Mouse (Mus musculus): ENCODE measurements at regions not wholly inside any gene's neighbourhood (a gene's known extent, or its start where the extent isn't known, plus 50 kb on each side); places are given as distances from the start of the nearest gene placed in this dataset.
"Not testable (repeated sequence)": the region's sequence is repeated elsewhere in the genome, so short reads cannot be mapped to it uniquely, and the experiment has no call there.

- no peak overlapping the region for H3K4me3 ChIP-seq (ENCODE audit: low read length)
- no peaks in the 10 kb centered on the region for H3K27me3 ChIP-seq (replicated peaks; ENCODE audit: control insufficient read depth, insufficient read depth, low read length)
- no peak overlapping the region for H3K9ac ChIP-seq (ENCODE audit: low read depth, low read length)
- no peak overlapping the region for H3K27ac ChIP-seq (ENCODE audit: low read length)
- no peaks in the 10 kb centered on the region for H3K36me3 ChIP-seq (ENCODE audit: control insufficient read depth, insufficient read depth, low read length)
- no peak for ATAC-seq
- H3K4me1 ChIP-seq (ENCODE audit: control insufficient read depth, insufficient read depth, low read length), result no peaks in the 10 kb centered on the region
- no peaks in the 10 kb centered on the region for H3K9me3 ChIP-seq (ENCODE audit: control insufficient read depth, low read length)
- H3K4me2 ChIP-seq (ENCODE audit: low read depth, low read length), result no peak overlapping the region
- WGBS, result 72% methylated on average over 3 of the region's 3 CpGs
Measured at GRCm38 (mm10) chr5:59996698-59997097, 1811.9 kb upstream of the G6pd2 start.

- not testable (repeated sequence) for H3K4me2 ChIP-seq (ENCODE audit: low read depth, low read length); H3K27me3 ChIP-seq (replicated peaks; ENCODE audit: control insufficient read depth, insufficient read depth, low read length); H3K36me3 ChIP-seq (ENCODE audit: control insufficient read depth, insufficient read depth, low read length); H3K4me3 ChIP-seq (ENCODE audit: low read length); H3K9me3 ChIP-seq (ENCODE audit: control insufficient read depth, low read length); H3K27ac ChIP-seq (ENCODE audit: low read length); H3K4me1 ChIP-seq (ENCODE audit: control insufficient read depth, insufficient read depth, low read length); H3K9ac ChIP-seq (ENCODE audit: low read depth, low read length)
- WGBS, result 95% methylated on average over 6 of the region's 7 CpGs
- peak; percentile 100 for ATAC-seq
Measured at GRCm38 (mm10) chr5:60042603-60043175, 1765.9 kb upstream of the G6pd2 start.

- 90% methylated on average over 3 of the region's 3 CpGs for WGBS
- no peak for ATAC-seq
- H3K27me3 ChIP-seq (replicated peaks; ENCODE audit: control insufficient read depth, insufficient read depth, low read length), result no peaks in the 10 kb centered on the region
- H3K4me2 ChIP-seq (ENCODE audit: low read depth, low read length), result no peak overlapping the region
- H3K4me3 ChIP-seq (ENCODE audit: low read length), result no peak overlapping the region
- no peaks in the 10 kb centered on the region for H3K9me3 ChIP-seq (ENCODE audit: control insufficient read depth, low read length)
- H3K36me3 ChIP-seq (ENCODE audit: control insufficient read depth, insufficient read depth, low read length), result no peaks in the 10 kb centered on the region
- no peak overlapping the region for H3K9ac ChIP-seq (ENCODE audit: low read depth, low read length)
- no peak overlapping the region for H3K27ac ChIP-seq (ENCODE audit: low read length)
- no peaks in the 10 kb centered on the region for H3K4me1 ChIP-seq (ENCODE audit: control insufficient read depth, insufficient read depth, low read length)
Measured at GRCm38 (mm10) chr5:60049053-60049452, 1759.6 kb upstream of the G6pd2 start.

GRCm38 (mm10) chr5:60061178-60061577, 1747.4 kb upstream of the G6pd2 start:
- Histone ChIP-seq H3K4me2 (ENCODE audit: low read depth, low read length) (no peak overlapping the region), H3K27ac (ENCODE audit: low read length) (no peak overlapping the region), H3K9me3 (ENCODE audit: control insufficient read depth, low read length) (no peaks in the 10 kb centered on the region), H3K36me3 (ENCODE audit: control insufficient read depth, insufficient read depth, low read length) (no peaks in the 10 kb centered on the region), H3K9ac (ENCODE audit: low read depth, low read length) (no peak overlapping the region), H3K4me3 (ENCODE audit: low read length) (no peak overlapping the region), H3K4me1 (ENCODE audit: control insufficient read depth, insufficient read depth, low read length) (no peaks in the 10 kb centered on the region), H3K27me3 (replicated peaks; ENCODE audit: control insufficient read depth, insufficient read depth, low read length) (no peaks in the 10 kb centered on the region)
- whole genome bisulfite sequencing, result 57% methylated on average over 6 of the region's 6 CpGs
- ATAC-seq, result no peak
